Mouse (Mus musculus): ENCODE measurements at regions not wholly inside any gene's neighbourhood (a gene's known extent, or its start where the extent isn't known, plus 50 kb on each side); places are given as distances from the start of the nearest gene placed in this dataset.
"Not testable (repeated sequence)": the region's sequence is repeated elsewhere in the genome, so short reads cannot be mapped to it uniquely, and the experiment has no call there.

DNA sequence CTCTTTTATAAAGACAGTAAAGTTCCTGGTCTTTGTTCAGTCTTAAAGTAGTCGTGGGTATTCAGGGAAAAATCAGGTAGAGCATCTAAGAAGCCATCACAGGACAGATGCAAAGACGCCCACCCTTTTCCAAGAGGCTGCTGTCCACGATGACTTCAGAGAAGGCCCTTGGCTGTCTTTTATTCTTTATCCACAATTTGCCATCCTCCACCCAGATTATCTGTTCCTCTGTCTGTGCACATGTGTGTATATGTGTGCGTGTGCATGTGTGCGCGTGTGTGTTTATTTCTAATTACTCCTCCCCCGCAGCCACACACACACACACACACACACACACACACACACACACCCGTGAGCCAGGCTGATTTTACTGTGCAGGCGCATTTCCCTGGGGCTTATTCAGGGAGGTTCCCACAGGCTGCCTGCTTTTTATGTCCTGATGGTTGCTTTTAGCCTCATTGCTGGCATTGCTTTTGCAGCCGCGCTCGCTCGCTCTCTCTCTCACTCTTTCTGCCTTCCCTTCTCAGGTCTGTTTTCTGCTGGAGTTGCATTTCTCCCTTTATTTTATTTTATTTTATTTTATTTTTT lies 381.6 kb upstream of the Zfp703 start:
- no peak for DNase-seq (ENCODE audit: low spot score in 2 of 2)

DNA sequence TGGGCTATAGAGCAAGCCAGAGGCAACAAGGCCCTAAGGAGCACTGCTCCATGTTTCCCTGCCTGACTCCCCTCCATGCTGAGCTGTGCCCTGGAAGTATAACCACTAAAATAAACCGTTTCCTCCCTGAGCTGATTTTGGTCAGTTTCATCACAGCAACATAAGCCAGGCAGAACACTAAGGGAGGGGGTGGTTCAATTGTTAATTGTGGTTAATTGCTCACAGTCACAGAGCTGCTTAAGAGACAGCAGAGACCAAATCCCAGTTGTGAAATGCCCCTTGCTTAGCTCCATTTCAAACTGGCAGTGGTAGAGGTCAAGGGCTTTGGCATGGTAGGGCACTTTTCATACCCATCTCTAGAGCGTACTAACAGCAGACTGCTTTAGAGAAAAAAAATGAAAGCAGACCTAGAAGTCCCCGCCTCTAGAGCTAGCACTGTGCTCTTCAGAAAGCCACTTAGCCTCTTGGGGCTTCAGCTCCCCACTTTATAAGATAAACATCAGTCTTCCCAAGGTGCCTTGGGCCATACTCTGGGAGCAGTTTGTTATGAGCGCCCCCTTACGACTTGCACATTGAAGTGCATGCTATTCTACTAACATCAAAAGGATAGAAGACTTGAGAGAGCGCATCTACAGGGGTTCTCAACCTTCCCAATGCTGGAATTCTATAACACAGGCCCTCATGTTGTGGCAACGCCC lies 380.3 kb upstream of the Zfp703 start:
- no peak for DNase-seq (ENCODE audit: low spot score in 2 of 2)

DNA sequence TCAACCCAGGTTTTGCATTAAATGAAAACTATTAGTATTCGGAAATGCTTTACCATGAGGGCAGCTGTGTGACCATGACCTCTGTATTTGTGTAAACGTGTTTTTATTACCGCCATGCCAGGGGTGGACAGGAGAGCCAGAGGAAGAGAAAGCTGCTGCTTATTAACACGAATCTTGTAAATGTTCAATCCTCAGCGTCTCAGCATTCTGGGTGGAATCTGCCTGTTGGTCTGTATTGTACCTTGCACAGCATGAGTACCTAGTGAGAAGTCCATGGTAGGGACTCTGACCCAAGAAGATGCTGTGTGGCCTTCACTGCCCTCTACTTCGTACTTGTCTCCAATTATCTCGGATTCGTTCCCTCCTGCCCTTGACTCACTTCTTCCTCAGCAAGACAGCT lies 378.6 kb upstream of the Zfp703 start:
- DNase-seq (ENCODE audit: low spot score in 2 of 2) = no peak

DNA sequence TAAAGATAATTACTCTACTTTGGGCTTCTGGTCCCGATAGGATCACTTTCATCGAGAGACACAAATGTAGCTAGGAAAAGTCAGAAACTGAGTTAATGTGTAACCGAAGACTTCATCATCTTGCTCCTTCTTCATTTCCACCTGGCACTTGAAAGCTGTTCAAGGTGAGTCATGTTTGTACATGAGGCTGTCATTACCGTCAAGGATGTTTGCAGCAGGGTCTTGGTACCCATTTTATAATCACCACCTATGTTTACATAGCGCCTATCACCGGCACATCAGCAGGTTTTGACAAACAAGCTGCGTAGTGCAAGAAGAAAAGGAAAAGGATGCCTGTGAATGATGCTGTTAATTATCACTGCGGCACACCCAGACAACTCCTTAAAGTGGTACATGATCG lies 377.0 kb upstream of the Zfp703 start:
- DNase-seq (ENCODE audit: low spot score in 2 of 2) = no peak

DNA sequence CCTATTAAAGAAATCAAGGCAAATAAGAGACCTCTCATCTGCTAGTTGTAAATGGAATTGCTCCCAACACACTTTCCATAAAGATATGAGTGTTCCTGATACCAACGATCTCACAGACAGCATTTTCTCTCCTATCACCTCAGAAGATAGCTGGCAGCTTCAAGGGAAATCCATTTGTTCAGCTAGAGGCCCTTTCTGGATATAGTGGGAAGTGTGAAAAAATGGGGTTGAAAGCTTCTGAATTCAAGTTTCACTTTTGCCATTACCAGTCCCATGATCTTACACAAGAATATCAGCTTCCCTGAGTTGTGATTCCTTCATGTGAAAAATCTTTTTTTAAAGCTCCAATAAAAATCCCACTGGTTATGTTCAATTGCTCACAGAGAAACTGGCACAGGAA lies 369.1 kb upstream of the Zfp703 start:
- DNase-seq (ENCODE audit: low spot score in 2 of 2) = no peak

DNA sequence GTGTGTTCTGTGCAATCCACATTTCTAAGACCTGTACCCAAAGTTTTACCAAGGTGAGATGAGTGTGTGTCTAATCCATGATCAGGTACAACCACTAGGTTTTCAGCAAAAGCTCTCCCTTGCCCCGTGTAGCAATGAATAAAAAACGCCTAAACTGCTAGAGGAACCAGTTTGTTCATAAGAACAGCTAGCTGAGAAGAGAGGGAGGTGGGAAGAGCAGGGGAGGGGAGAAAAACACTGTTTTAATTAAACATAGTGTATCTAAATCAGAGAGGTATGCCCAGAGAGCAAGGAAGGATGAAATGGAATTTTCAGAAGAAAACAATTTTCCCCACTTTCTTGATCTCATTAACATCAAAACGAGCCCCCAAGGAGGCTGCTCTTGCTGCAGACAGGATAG lies 368.5 kb upstream of the Zfp703 start:
- no peak for DNase-seq (ENCODE audit: low spot score in 2 of 2)

DNA sequence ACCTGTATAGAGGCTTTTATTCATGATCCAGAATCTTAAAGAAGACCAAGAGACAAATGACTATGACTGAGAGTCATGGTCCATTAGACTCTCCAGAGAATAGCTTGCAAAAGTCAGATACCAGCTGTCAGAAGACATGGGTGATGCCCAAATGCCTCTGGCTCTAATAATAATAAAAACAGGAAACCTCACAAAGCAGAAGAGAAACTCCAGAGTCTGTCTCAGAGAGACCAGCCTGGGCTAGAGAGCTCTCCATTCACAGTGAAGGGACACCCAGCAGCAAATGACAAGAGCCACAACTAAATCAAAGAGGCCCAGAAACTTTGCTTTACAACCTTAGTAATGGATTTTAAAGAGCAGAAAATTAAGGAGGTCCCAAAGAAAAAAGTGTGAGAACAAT lies 365.0 kb upstream of the Zfp703 start:
- DNase-seq (ENCODE audit: low spot score in 2 of 2) = no peak

DNA sequence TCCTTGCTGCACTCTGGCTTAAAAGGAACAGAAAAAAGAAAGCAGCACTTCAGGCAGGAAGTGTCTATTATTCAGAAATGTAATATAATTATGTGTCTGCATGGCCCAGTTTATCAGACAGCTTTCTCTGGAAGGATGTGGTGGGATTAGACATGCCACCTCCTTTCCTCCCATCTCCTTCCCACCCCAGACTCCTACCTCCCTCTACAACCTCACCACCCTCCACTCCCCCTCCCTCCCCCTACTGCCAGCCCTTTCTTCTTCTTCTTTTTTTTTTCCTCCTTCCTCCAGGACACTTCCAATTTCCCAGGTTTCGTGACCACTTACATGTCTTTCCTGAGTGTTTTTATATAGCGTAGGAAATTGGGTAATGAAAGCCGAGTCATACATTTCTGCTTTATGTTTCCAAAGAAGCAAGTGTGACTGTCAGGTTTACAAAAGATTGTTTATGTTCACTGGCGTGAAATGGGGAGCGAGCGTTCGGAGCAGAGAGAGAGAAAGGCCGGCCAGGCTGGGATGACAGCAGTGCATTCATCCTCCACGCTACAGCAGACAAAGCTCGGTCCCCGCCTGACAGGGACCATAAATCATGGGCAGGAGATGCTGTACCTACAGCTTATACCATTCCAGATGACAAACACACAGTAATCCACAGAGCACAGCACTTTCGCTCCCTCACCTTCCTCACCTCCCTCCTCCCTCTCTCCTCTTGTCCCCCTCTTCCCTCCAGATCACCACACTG lies 354.6 kb upstream of the Zfp703 start:
- no peak for DNase-seq (ENCODE audit: low spot score in 2 of 2)

DNA sequence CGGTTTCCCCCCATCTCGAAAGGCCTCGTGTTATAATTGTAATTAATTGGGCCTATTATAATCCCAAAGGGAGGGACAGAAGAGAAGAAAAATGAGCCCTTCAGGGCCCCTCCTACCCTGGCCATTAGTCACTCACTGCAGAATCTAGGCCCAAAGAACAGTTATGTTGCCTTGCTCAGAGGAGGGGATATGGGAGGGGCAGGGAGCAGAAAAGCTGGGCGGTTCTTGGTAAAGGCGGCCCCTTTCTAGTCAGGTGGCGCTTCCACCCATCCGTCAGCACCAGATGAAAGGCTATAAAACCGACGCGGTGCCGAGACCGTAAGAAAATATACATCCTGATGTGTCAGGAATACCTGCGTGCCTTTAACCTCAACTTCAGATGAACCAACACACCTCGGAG lies 350.9 kb upstream of the Zfp703 start:
- no peak for DNase-seq (ENCODE audit: low spot score in 2 of 2)

DNA sequence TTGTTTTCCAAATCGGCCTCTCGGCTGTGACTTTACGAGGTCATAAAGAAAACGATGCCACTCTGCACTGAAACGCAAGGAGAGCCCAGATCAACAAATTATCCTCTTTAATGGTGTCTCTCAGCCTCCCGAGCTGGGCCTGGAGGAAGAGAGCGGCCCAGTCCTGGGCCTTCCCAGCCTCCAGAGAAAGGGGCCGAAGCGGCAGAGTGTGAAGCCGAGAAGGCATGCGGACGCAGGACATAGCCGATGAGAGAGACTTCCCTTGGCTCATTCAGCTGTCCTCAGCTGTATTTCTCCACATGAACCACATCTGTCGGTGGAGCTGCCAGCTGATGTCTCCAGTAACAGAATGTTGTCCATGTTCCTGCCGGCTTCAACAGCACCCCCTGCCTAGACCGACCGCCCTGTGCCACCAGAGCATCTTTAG lies 350.5 kb upstream of the Zfp703 start:
- DNase-seq (ENCODE audit: low spot score in 2 of 2) = no peak

DNA sequence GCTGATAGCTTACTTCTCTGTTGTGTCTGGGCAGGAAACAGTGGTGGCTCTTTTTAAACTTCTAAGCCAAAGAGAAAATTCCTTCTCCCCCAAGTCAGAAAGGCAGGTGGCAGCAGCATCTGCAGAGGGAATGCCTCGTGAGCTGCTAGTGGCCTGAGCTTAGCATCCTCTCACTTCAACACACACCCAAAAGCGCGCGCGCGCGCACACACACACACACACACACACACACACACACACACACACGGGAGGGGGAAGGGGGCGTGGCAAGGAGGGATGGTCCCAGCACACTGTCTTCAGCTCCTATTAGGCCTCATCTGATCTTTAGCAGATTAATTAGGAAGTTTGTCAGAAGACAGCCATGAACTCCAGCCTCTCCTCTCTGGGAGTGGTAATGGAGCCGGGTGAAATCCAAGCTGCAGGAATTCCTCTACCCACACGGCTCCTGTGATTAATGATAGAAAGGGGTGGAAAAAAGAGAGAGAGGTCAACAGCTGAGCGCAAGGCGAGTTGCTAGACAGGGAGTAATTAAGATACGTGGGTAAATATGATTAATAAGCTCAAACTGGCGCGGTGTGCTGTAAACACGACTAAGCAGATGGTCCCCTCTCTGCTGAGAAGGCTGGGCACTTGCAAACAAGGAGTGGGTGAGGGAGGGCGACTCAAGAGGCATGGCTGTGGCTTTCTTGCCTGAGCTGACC lies 349.8 kb upstream of the Zfp703 start:
- DNase-seq (ENCODE audit: low spot score in 2 of 2) = no peak

DNA sequence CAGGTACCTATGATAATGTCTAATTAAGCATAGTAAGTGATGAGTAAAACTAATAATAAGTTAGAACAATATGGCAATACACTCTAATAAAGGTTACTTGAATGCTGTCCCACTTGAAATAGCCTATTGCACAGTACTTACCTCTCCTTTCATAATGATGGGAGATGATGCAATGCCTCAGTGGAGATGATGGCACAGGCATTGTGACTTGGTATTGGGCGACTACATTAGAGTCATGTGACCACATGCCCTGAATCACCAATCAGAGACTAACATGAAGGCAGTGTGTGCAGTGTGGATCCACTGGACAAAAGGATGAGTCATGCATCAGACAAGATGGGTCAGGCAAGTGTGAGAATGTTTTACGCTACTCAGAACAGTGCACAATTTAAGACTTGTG lies 346.6 kb upstream of the Zfp703 start:
- no peak for DNase-seq (ENCODE audit: low spot score in 2 of 2)

DNA sequence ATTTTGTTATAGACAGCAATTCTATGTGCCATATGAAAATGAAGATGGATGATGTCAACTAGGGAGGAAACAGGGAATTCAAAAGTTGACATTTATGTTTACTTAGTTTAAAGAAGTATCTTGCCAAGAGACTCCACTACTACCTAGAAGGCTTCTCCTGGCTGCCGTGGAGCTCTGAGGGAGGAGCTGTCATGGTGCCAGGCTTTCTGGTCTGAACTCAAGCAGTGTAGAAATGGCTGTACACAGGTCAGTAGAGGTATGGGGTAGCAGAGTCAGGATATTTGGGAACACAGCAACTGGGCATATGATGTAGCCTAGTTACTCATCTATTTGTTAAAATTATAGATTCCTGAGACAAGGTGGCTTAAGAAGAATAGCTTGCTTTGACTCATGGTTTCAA lies 341.4 kb upstream of the Zfp703 start:
- no peak for DNase-seq (ENCODE audit: low spot score in 2 of 2)

DNA sequence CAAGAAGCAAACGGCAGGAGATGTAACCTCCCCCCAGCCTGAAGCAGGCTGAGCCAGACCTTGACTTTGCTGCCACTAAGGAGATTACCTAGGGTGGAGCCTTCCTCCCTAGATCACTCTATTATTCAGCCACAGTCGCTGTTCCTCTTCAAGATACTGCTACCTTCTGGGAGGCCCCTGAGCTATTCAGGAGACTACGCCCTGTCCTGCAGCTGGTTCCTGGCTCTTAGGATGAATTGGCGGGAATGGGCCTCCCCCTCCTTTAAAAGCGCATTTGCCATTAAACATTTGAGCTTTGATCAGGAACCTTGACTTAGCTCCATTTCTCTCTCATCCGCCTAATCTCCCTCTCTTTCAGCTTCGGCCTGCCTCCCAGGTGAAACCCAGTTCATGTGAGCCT lies 331.8 kb upstream of the Zfp703 start:
- not testable (repeated sequence) for DNase-seq (ENCODE audit: low spot score in 2 of 2)

DNA sequence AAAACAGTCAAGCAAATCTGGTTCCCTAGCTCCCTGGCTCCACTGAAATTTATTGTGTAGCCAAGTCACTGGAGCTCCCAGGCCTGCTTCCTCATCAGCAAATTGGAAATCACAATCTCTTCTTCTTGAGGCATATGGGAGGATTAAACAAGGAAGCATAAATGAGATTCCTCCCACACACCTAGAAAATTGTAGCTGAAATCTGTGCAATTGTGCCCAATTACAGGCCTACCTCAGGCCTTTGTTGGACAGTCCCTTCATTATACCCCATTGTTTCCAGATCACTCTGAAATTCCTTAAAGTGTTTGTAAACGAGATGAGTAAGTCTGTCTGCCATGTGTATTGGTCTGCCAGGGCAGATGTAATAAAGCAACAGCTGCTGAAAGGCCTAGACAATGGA lies 326.8 kb upstream of the Zfp703 start:
- no peak for DNase-seq (ENCODE audit: low spot score in 2 of 2)

DNA sequence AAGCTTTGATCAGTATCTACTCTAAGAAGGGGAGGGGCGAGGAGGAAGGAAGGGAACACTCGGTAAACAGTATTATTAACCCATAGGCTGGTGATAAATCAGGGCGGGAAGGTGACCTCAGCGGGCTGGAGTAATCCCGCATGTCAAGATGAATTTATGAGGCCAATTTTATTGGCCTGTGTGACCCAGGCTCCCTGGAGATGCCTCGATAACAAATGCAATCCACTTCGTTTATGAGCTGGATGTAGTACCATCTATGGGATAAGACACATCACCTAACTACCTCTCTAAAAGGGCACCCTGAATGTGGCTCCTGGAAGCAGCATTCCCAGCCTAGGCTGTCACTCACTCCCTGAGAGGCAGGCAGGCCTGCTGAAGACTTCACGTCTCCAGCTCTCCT lies 321.2 kb upstream of the Zfp703 start:
- no peak for DNase-seq (ENCODE audit: low spot score in 2 of 2)

DNA sequence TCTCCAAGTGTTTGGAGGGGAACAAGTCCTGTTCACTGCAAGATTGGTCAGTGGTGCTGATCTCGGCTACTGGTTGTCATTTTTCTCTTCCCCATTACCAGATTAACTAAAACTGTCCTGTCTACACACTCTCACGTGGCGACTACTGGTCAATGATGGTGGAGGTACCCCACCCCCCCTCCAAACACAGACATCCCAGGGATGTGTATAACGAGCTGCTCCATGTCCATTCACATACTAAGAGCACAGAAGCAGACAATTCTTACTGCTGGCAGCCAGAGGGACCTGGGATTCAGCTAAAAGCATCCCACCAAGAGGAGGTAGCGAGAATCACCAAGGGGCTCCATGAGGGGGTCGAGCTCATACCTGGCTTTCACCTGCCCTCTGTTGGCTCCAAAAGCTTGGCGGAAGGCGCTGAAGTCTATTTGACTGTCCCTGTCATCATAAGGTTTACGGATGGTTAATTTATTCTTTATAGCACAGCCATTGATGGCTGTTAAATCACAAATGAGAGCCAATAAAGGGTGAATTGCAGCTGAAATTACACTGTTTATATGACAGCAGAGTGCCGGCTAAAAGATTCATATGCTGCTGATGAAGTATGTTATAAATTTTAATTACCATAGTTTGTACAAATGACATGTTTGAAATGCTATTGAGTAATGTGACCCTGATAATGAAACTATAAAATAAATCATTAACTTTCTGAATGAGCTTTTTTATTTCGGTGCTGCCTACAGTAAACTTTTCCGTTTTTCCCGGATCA lies 320.6 kb upstream of the Zfp703 start:
- no peak for DNase-seq (ENCODE audit: low spot score in 2 of 2)

DNA sequence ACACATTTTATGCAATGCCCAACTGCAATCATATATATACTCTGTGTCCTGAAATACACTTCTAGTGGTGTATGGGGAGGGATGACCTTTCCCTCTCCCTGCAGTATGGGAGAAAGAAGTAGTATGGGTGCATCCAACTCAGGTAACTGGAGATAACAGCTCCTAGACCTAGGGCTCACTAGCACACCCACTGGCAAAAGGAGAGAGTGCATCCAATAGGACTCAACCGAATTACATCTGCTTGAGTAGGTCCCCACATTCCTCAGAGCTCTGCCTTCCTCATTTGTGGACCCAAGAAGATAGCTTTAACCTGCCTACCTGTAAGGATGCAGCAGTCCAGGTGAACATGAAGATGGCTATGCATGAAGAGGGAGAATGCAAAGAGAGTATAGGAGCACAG lies 317.7 kb upstream of the Zfp703 start:
- no peak for DNase-seq (ENCODE audit: low spot score in 2 of 2)

DNA sequence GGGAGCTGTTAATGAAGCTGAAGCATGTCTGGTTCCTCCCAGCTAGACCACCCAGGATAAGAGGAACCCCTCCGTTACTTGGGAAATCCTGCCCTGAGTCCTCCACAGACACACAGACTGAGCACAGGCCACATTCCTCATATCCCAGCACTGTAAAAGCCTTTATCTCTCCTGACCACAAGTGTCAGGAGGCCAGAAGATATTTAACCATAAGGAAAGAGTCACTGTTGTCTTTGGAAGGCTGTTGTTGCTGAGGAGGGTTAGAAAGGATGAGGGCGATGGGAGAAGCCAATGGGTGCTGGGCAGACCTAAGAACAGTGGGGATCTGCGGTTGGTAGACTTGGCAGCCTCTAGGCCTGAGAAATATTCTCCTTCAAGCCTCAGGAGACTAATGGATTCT lies 307.6 kb upstream of the Zfp703 start:
- no peak for DNase-seq (ENCODE audit: low spot score in 2 of 2)

DNA sequence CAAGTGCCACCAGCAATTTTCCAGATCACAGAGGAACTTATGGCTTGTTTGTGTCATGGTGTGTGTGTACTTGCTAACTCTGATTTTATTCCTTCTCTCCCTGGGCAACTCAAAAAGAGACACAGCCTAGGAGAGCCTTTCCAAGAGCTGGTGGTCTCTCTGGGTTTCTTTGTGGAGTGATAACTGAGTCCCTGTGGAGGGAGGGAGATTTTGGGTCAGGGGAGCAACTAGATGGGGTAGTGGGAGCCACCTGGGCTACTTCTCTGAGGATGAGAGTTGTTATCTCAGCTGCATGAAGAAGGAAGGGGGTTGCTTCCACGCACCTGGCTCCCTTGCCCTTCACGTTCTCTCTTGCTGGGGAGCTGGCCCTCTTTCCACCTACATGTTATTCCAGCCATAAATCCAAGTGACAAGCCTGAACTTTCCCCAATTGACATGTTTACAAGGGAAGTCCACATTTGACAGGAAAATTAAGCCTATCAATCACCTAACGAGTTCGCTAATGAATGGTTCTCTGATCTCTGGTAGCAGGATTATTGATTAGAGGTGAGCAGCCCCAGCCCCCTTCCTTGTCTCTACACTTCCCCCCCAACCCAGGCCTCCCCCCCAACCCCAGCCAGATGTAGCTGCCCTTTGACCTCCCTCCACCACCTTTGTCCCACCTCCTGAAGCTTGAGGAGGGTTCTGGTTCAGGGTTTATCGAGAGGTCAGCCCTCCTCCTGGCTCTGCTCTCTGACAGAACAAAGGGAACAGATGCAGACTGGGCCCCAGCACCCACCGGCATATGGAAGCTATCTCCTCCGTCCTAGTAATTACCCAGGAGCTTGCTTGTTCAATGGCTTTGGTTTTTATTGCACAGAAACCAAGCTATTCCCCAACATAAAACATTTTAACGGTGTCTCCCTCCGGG lies 304.4 kb upstream of the Zfp703 start:
- no peak for DNase-seq (ENCODE audit: low spot score in 2 of 2)
